ENCODE assay signal across 9 mouse cellular contexts in the genomic region with DNA sequence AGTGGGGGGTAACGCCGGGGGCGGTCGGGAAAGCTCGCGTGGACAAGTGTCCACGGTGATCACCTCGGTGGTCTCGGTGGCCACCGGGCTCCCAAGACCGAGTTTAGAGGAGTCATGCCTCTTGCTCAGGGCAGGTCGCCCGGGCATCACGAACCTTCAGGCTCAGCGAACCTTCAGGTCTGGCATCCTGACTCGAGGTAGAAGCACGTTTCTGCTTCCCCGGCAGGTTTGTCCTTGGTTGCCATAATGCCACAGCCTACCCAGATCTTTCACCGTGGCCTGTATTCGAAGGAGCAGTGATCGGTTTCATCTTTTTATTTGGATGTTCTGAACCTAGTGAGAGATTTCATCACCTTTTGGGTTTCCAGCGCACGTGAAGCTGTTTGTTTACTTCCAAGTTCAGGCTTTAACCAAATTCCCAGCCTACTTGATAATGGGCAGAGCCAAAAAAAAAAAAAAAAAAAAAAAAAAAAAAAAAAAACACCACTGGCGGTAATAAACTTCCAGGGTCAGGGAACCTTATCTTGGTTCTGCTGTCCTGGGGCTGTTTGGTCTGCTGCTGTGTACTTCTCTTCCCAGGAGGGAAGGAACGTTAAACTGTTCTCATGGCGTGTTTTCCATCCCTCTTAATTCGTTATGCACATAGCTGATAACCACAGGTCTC. TPM values are rescaled to one million over a fixed set of nuclear protein-coding genes. Genes with fewer than 3 reads are reported as not detected.
A peak's percentile ranks its signal among the peaks of the same experiment; 100 is the strongest.
DNase-seq lines count a peak whose midpoint lies in the region; ATAC-seq and TF ChIP-seq lines count a peak whose summit lies in the region.
"Had no signal": no experiment of that assay in that cellular context is flagged by ENCODE, and none has a peak within 500 bp of the region (broad histone marks: within the 10 kb centered on the region; RNA-seq: fewer than 3 reads in every experiment).

No protein-coding gene starts in this region.

- H3K4me2 ChIP-seq in embryonic facial prominence, embryonic 12.5 days (replicated peaks), result peak overlapping the region; percentile 73
- H3K4me2 ChIP-seq in kidney, embryonic 15.5 days, result peak overlapping the region; percentile 87
- peak overlapping the region; percentile 78 for H3K4me2 ChIP-seq in midbrain, embryonic 12.5 days (replicated peaks)

- in situ Hi-C loops in Patski (cut with MboI; ENCODE audit: low pct_unique_long_range_greater_than_20kb), result no loop called here

- peak overlapping the region; percentile 82 for H3K27ac ChIP-seq in embryonic facial prominence, embryonic 12.5 days
- peak overlapping the region; percentile 93 for H3K27ac ChIP-seq in kidney, embryonic 15.5 days
- H3K27ac ChIP-seq in midbrain, embryonic 12.5 days (replicated peaks), result peak overlapping the region; percentile 87

- peaks cover 11% of the 10 kb centered on the region for H3K27me3 ChIP-seq in Patski
- no peaks in the 10 kb centered on the region for H3K27me3 ChIP-seq in embryonic facial prominence, embryonic 12.5 days
- H3K27me3 ChIP-seq in kidney, embryonic 15.5 days, result no peaks in the 10 kb centered on the region
- H3K27me3 ChIP-seq in midbrain, embryonic 12.5 days, result no peaks in the 10 kb centered on the region

- peak; percentile 5 for ATAC-seq in Patski
- no peak for ATAC-seq in embryonic facial prominence, embryonic 12.5 days (ENCODE audit: insufficient number of reproducible peaks, insufficient read depth, low FRiP score, low TSS enrichment)
- no peak for ATAC-seq in kidney, embryonic 15.5 days (replicated peaks; ENCODE audit: low FRiP score)
- ATAC-seq in midbrain, embryonic 12.5 days (ENCODE audit: low FRiP score, low read depth), result no peak

- DNase-seq in layer of hippocampus, adult 9-11 months, result peak; percentile 45
- DNase-seq in layer of hippocampus, postnatal 10 days (ENCODE audit: low spot score in 2 of 2), result no peak
- DNase-seq in Patski (ENCODE audit: low read depth, low spot score), result no peak
- DNase-seq in left cerebral cortex, adult 9 months (ENCODE audit: low spot score in 2 of 2), result no peak
- DNase-seq in spleen, postnatal 4 days (ENCODE audit: low spot score in 2 of 2), result no peak

- 1% methylated on average over 27 of the region's 27 CpGs for WGBS in embryonic facial prominence, embryonic 12.5 days
- 1% methylated on average over 27 of the region's 27 CpGs for WGBS in kidney, embryonic 15.5 days
- WGBS in midbrain, embryonic 12.5 days, result 3% methylated on average over 27 of the region's 27 CpGs

- H3K4me3 ChIP-seq in embryonic facial prominence, embryonic 12.5 days, result peak overlapping the region; percentile 77
- peak overlapping the region; percentile 80 for H3K4me3 ChIP-seq in kidney, embryonic 15.5 days (replicated peaks)
- peak overlapping the region; percentile 77 for H3K4me3 ChIP-seq in midbrain, embryonic 12.5 days

- no peaks in the 10 kb centered on the region for H3K4me1 ChIP-seq in embryonic facial prominence, embryonic 12.5 days
- H3K4me1 ChIP-seq in kidney, embryonic 15.5 days, result peaks cover 22% of the 10 kb centered on the region
- peaks cover 4% of the 10 kb centered on the region; the same call in 1 of the 2 replicates for H3K4me1 ChIP-seq in midbrain, embryonic 12.5 days

- peak overlapping the region; percentile 82 for H3K9ac ChIP-seq in embryonic facial prominence, embryonic 12.5 days
- H3K9ac ChIP-seq in kidney, embryonic 15.5 days, result peak overlapping the region; percentile 77
- peak overlapping the region; percentile 75 for H3K9ac ChIP-seq in midbrain, embryonic 12.5 days (replicated peaks)

- H3K36me3 ChIP-seq in embryonic facial prominence, embryonic 12.5 days, result no peaks in the 10 kb centered on the region
- no peaks in the 10 kb centered on the region for H3K36me3 ChIP-seq in kidney, embryonic 15.5 days
- H3K36me3 ChIP-seq in midbrain, embryonic 12.5 days, result no peaks in the 10 kb centered on the region

- TF ChIP-seq CTCF in Patski (IDR thresholded peaks at IDR 0.05), result no peak

- POLR2A ChIA-PET in Patski (lab: Charles Lee), result interaction anchor here (0.7 kb wide), 2 partner anchors 40 to 234 kb away, joined by 3 to 5 read pairs; no protein-coding TSS in a partner anchor

- no peaks in the 10 kb centered on the region for H3K9me3 ChIP-seq in embryonic facial prominence, embryonic 12.5 days
- no peaks in the 10 kb centered on the region for H3K9me3 ChIP-seq in kidney, embryonic 15.5 days (replicated peaks)
- H3K9me3 ChIP-seq in midbrain, embryonic 12.5 days, result no peaks in the 10 kb centered on the region

- CTCF ChIA-PET in Patski (lab: Charles Lee), result interaction anchor here (0.6 to 0.9 kb wide), 2 partner anchors 20 to 183 kb away, joined by 3 read pairs; no protein-coding TSS in a partner anchor

RNA-seq across cellular contexts. Expression of gene Smim13, which starts 0.8 kb away (rescaled TPM):
- 100 to 1,000 TPM; 122 to 128 TPM for total RNA-seq in layer of hippocampus, postnatal 10 days (2021)
- polyA plus RNA-seq in Patski (2021), result 10.8 TPM
- polyA plus RNA-seq in embryonic facial prominence, embryonic 12.5 days (2016; fragmentation: Nextera tagmentation; extraction: Ambion mirVana), result 19.3 and 21.4 TPM in 2 replicates
- polyA plus RNA-seq in kidney, embryonic 15.5 days (2015; fragmentation: Nextera tagmentation; extraction: Ambion mirVana), result 10.1 and 10.7 TPM in 2 replicates
- polyA plus RNA-seq in midbrain, embryonic 12.5 days (2016; fragmentation: Nextera tagmentation; extraction: Ambion mirVana), result 16.5 and 17.5 TPM in 2 replicates

RNA-seq across cellular contexts. Expression of gene Gm17364, which starts 23.3 kb away (rescaled TPM):
- total RNA-seq in layer of hippocampus, postnatal 10 days (2021), result not detected
- polyA plus RNA-seq in Patski (2021), result not detected
- not detected in 2 replicates for polyA plus RNA-seq in embryonic facial prominence, embryonic 12.5 days (2016; fragmentation: Nextera tagmentation; extraction: Ambion mirVana)
- polyA plus RNA-seq in kidney, embryonic 15.5 days (2015; fragmentation: Nextera tagmentation; extraction: Ambion mirVana), result not detected in 2 replicates
- not detected in 2 replicates for polyA plus RNA-seq in midbrain, embryonic 12.5 days (2016; fragmentation: Nextera tagmentation; extraction: Ambion mirVana)
- total RNA-seq: layer of hippocampus, postnatal 14 days had no signal

RNA-seq across cellular contexts. Expression of gene Elovl2, which starts 30.2 kb away (rescaled TPM):
- 10 to 100 TPM; 42.1 to 44.2 TPM for total RNA-seq in layer of hippocampus, postnatal 10 days (2021)
- not detected for polyA plus RNA-seq in Patski (2021)
- polyA plus RNA-seq in embryonic facial prominence, embryonic 12.5 days (2016; fragmentation: Nextera tagmentation; extraction: Ambion mirVana), result 14.4 and 15.5 TPM in 2 replicates
- polyA plus RNA-seq in kidney, embryonic 15.5 days (2015; fragmentation: Nextera tagmentation; extraction: Ambion mirVana), result 16.8 and 19.2 TPM in 2 replicates
- 43.4 and 44.4 TPM in 2 replicates for polyA plus RNA-seq in midbrain, embryonic 12.5 days (2016; fragmentation: Nextera tagmentation; extraction: Ambion mirVana)

Comparison
In these comparisons a context has a peak if more than half of its experiments do, and no peak if none do; other contexts are left out.
1. RNA of gene Elovl2, which starts 30.2 kb away (polyA plus RNA-seq): 43.4 to 44.4 TPM in midbrain, embryonic 12.5 days, 16.8 to 19.2 TPM in kidney, embryonic 15.5 days and 14.4 to 15.5 TPM in embryonic facial prominence, embryonic 12.5 days; not detected in Patski (single experiment); every median in the first group is over 10 times any median in the second.
2. Peak in every context shown above with its lines, with median percentiles within 50 percentile points of each other: H3K27ac ChIP-seq, H3K4me2 ChIP-seq, H3K4me3 ChIP-seq and H3K9ac ChIP-seq.